Mouse (Mus musculus) forebrain, embryonic 11.5 days (tissue): ENCODE data around the gene Lce1h. TPM values are rescaled to one million over a fixed set of nuclear protein-coding genes. Genes with fewer than 3 reads are reported as not detected.

Source experiments
- ATAC-seq: fragments of 200-750 bp; cut with Nextera tagmentation; replicated peaks from 2 replicates; pipeline ENCODE4 v1.8.0; 2017; ENCODE audit warnings: moderate TSS enrichment; ENCODE audit not compliant: low FRiP score
- DNase-seq: peaks from one replicate; pipeline ENCODE4 v3.0.0-alpha.2; 2017; ENCODE audit warnings: low spot score
- H3K27ac ChIP-seq: fragments of 300-500 bp; sonication (generic); 2 replicates; pipeline ENCODE4 v1.5.1; 2014; ENCODE audit warnings: low read depth, low read length
- H3K27me3 ChIP-seq: fragments of 300-500 bp; sonication (generic); 2 replicates; pipeline ENCODE4 v1.6.1; 2014; ENCODE audit warnings: mild to moderate bottlenecking, low read length, mixed read lengths; ENCODE audit not compliant: control insufficient read depth, insufficient read depth
- H3K36me3 ChIP-seq: fragments of 300-500 bp; sonication (generic); 2 replicates; pipeline ENCODE4 v1.6.1; 2014; ENCODE audit warnings: mild to moderate bottlenecking, low read length, moderate library complexity, mixed read lengths; ENCODE audit not compliant: control insufficient read depth, insufficient read depth
- H3K4me1 ChIP-seq: fragments of 300-500 bp; sonication (generic); replicated peaks from 2 replicates; pipeline ENCODE4 v1.6.1; 2014; ENCODE audit warnings: low read length, mixed read lengths; ENCODE audit not compliant: control insufficient read depth, insufficient read depth
- H3K4me2 ChIP-seq: fragments of 300-500 bp; sonication (generic); 2 replicates; pipeline ENCODE4 v1.6.1; 2014; ENCODE audit warnings: low read depth, mild to moderate bottlenecking, low read length, moderate library complexity, mixed read lengths; ENCODE audit not compliant: severe bottlenecking
- H3K4me3 ChIP-seq: fragments of 300-500 bp; sonication (generic); 2 replicates; pipeline ENCODE4 v1.5.1; 2014; ENCODE audit warnings: low read depth, low read length
- H3K9ac ChIP-seq: fragments of 300-500 bp; sonication (generic); 2 replicates; pipeline ENCODE4 v1.6.1; 2014; ENCODE audit warnings: low read length
- H3K9me3 ChIP-seq: fragments of 300-500 bp; sonication (generic); 2 replicates; pipeline ENCODE4 v1.6.1; 2016; ENCODE audit warnings: low read length, mixed read lengths; ENCODE audit not compliant: control insufficient read depth
- WGBS: fragments of 180-500 bp; shearing (Covaris S2); extraction: QIAGEN DNeasy Blood & Tissue Kit; methylation state at CpG from one replicate; pipeline ENCODE4 v1.1.7; 2014; 5-methylcytosine and 5-hydroxymethylcytosine counted together
- polyA plus RNA-seq: library from polyadenylated mRNA; unstranded; fragments of >200 nt; fragmentation: Nextera tagmentation; extraction: Ambion mirVana; gene quantifications from 2 replicates; pipeline ENCODE4 v1.2.1, GENCODE M21; 2014

Lce1h gene
- polyA plus RNA-seq: not detected in 2 replicates

DNA sequence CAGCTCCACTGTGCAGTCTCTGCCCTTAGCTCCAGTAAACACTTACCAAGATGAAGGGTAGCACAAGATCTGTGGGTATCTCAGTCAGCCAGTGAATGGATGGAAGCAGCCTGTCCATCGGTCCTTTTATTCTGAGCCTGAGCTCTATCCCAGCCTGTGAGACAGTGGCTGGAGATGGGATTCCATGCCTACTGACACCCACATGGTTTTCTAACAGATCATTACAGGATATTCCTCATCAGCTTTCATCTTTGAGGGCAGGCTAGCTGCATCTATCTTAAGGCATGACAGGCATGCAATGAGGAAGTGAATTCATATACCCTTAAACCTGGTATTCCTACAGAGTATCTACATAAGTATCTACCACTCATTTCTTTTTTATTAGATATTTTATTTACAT lies at the start of gene Lce1h:
TSS of gene Lce1h (minus strand) at position 101 of the 400 bp plus-strand sequence.
- H3K4me1 ChIP-seq: no peaks in the 10 kb centered on the region
- no peak within 1 kb of the TSS for H3K4me3 ChIP-seq
- H3K27ac ChIP-seq: no peak within 1 kb of the TSS
- no peak within 1 kb of the TSS for H3K4me2 ChIP-seq
- no peak for DNase-seq
- WGBS: 91% methylated on average over 1 of the region's 1 CpGs
- ATAC-seq: no peak
- H3K9ac ChIP-seq: no peak within 1 kb of the TSS
- no peaks in the 10 kb centered on the region for H3K36me3 ChIP-seq
- H3K9me3 ChIP-seq: no peaks in the 10 kb centered on the region
- no peaks in the 10 kb centered on the region for H3K27me3 ChIP-seq

DNA sequence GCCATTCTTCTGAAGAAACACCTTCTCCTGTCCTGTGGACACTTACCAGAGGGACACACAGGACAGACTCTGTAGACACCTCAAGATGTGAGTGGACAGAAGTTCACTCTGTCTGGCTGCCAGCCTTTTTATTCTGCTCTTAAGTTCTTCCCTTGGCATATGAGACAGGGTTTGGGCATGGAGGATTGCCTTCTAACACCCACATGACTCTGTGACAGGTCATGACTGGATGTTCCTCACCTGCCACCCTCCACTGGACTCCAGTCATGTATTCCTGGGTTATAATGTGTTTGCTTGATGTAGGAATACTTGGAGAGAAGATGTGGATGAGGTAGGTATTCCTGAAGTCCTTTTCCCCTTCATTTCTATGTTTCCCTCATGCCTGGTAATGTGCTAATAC lies 42.9 kb upstream of the Lce1h start, which contains the start of gene Lce1k:
TSS of gene Lce1k (minus strand) at position 101 of the 400 bp plus-strand sequence.
- no peak within 1 kb of the TSS for H3K4me3 ChIP-seq
- no peak within 1 kb of the TSS for H3K27ac ChIP-seq
- DNase-seq: no peak
- no peaks in the 10 kb centered on the region for H3K27me3 ChIP-seq
- no peak within 1 kb of the TSS for H3K9ac ChIP-seq
- H3K9me3 ChIP-seq: no peaks in the 10 kb centered on the region
- H3K4me2 ChIP-seq: no peak within 1 kb of the TSS
- no peak for ATAC-seq
- H3K36me3 ChIP-seq: no peaks in the 10 kb centered on the region
- H3K4me1 ChIP-seq: no peaks in the 10 kb centered on the region

DNA sequence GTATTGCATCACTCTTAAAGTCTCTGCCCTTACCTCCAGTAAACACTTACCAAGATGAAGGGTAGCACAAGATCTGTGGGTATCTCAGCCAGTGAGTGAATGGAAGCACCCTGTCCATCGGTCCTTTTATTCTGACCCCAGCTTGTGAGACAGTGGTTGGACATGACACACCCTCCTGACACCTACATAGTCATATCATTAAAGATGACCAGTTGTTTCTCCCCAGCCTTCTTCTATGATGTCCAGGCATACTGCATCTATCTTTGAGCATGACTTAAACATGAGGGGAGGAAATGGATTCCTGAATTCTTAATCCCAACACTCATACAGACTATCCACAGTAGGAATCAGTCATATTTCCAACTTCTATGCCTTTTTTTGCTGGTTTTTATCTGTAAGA lies 25.5 kb upstream of the Lce1h start, which contains the start of gene Lce1j:
TSS of gene Lce1j (minus strand) at position 101 of the 400 bp plus-strand sequence.
- Histone ChIP-seq H3K27me3 (no peaks in the 10 kb centered on the region), H3K36me3 (no peaks in the 10 kb centered on the region), H3K27ac (no peak within 1 kb of the TSS), H3K9me3 (no peaks in the 10 kb centered on the region), H3K4me3 (no peak within 1 kb of the TSS), H3K9ac (no peak within 1 kb of the TSS), H3K4me2 (no peak within 1 kb of the TSS), H3K4me1 (no peaks in the 10 kb centered on the region)
- ATAC-seq (no peak), DNase-seq (no peak)
- WGBS: 81% methylated on average over 1 of the region's 1 CpGs

DNA sequence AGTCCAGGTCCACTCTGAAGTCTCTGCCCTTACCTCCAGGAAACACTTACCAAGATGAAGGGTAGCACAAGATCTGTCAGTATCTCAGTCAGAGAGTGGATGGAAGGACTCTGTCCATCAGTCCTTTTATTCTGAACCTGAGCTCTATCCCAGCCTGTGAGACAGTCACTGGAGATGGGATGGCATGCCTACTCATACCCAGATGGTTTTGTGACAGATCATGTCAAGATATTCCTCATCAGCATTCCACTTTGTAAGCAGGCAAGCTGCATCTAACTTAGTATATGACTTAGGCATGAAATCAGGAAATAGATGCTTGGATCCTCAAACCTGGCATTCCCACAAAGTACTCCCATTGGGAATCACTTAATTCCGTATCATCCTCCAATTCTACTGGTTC lies 13.9 kb upstream of the Lce1h start, which contains the start of gene Lce1i:
TSS of gene Lce1i (minus strand) at position 101 of the 400 bp plus-strand sequence.
- no peak within 1 kb of the TSS for H3K4me3 ChIP-seq
- 94% methylated on average over 1 of the region's 1 CpGs for WGBS
- DNase-seq (no peak), ATAC-seq (no peak)
- no peaks in the 10 kb centered on the region for H3K27me3 ChIP-seq
- no peaks in the 10 kb centered on the region for H3K9me3 ChIP-seq
- H3K4me1 ChIP-seq: no peaks in the 10 kb centered on the region
- H3K4me2 ChIP-seq: no peak within 1 kb of the TSS
- no peaks in the 10 kb centered on the region for H3K36me3 ChIP-seq
- H3K27ac ChIP-seq: no peak within 1 kb of the TSS
- no peak within 1 kb of the TSS for H3K9ac ChIP-seq

DNA sequence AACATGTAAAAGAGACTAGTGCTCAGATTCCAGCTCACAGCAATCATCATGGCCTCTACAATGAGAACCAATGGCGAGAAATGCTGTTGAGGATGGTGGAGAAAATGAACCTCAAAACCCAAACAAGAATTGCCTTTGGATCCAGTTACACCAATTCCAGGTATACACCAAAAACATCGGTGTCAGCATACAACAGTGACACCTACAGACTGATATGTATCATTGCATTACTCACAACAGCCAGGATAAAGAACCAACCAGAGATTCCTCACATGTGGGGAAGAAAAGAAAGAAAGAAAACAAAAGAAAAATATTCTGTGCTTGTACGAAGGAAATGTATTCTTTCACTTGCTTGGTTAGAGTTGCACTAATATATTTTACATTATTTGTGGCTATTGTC lies 6.7 kb upstream of the Lce1h start:
- WGBS: 23% methylated on average over 3 of the region's 3 CpGs
- Histone ChIP-seq H3K27ac (no peak overlapping the region), H3K4me1 (no peaks in the 10 kb centered on the region), H3K27me3 (no peaks in the 10 kb centered on the region), H3K4me3 (no peak overlapping the region), H3K9ac (no peak overlapping the region), H3K4me2 (no peak overlapping the region), H3K9me3 (no peaks in the 10 kb centered on the region), H3K36me3 (no peaks in the 10 kb centered on the region)
- DNase-seq (no peak), ATAC-seq (no peak)

DNA sequence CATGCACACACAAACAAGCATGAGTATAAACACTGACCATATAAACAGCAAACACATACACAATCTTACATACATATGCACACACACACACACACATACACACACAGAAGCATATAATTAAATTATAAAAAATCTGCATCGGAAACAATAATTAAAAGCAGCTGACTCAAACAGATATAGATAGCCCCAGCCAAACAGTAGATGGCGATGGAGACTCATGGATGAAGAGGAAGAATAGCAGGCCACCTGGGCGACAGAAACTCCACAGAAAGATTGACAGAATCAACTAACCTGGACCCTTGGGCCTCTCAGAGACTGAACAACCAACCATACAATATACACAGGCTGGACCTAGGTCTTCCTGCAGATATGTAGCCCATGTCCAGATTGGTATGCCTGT lies 11.7 kb downstream of the Lce1h start:
- H3K27ac ChIP-seq: no peak overlapping the region
- ATAC-seq: no peak
- H3K9ac ChIP-seq: no peak overlapping the region
- DNase-seq: no peak
- H3K36me3 ChIP-seq: no peaks in the 10 kb centered on the region
- no peak overlapping the region for H3K4me2 ChIP-seq
- H3K4me3 ChIP-seq: no peak overlapping the region
- no peaks in the 10 kb centered on the region for H3K4me1 ChIP-seq
- 40% methylated on average over 3 of the region's 3 CpGs for WGBS
- no peaks in the 10 kb centered on the region for H3K9me3 ChIP-seq
- no peaks in the 10 kb centered on the region for H3K27me3 ChIP-seq

DNA sequence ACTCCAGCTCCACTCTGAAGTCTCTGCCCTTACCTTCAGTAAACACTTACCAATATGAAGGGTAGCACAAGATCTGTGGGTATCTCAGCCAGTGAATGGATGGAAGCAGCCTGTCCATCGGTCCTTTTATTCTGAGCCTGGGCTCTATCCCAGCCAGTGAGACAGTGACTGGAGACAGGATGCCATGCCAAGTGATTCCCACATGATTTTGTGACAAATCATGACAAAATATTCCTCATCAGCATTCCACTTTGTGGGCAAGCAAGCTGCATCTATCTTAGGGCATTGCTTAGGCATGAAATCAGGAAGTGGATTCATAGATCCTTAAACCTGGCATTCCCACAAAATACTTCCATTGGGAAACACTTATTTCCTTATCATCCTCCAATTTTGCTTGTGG lies 12.6 kb downstream of the Lce1h start, which contains the start of gene Lce1g:
TSS of gene Lce1g (minus strand) at position 101 of the 400 bp plus-strand sequence.
- Histone ChIP-seq H3K27me3 (no peaks in the 10 kb centered on the region), H3K36me3 (no peaks in the 10 kb centered on the region), H3K9me3 (no peaks in the 10 kb centered on the region), H3K4me3 (no peak within 1 kb of the TSS), H3K27ac (no peak within 1 kb of the TSS), H3K4me2 (no peak within 1 kb of the TSS), H3K4me1 (no peaks in the 10 kb centered on the region), H3K9ac (no peak within 1 kb of the TSS)
- WGBS: 88% methylated on average over 1 of the region's 1 CpGs
- DNase-seq (no peak), ATAC-seq (no peak)

DNA sequence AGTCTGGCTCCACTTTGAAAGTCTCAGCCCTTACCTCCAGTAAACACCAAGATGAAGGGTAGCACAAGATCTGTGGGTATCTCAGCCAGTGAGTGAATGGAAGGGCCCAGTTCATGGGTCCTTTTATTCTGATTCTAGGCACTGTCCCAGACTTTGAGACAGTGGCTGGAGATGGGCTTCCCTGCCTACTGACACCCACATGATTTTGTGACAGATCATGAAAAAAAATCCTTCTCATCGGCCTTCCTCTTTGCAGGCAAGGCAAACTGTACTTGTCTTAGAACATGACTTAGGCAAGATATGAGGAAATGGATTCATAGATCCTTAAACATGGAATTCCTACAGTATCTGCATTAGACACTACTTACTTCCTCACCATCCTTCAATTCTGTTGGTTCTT lies 25.9 kb downstream of the Lce1h start, which contains the start of gene Gm38119:
TSS of gene Gm38119 (minus strand) at position 101 of the 400 bp plus-strand sequence.
- Histone ChIP-seq H3K4me3 (no peak within 1 kb of the TSS), H3K4me1 (no peaks in the 10 kb centered on the region), H3K27me3 (no peaks in the 10 kb centered on the region), H3K27ac (no peak within 1 kb of the TSS), H3K36me3 (no peaks in the 10 kb centered on the region), H3K4me2 (no peak within 1 kb of the TSS), H3K9me3 (no peaks in the 10 kb centered on the region), H3K9ac (no peak within 1 kb of the TSS)
- ATAC-seq (no peak), DNase-seq (no peak)
- 90% methylated on average over 1 of the region's 1 CpGs for WGBS

DNA sequence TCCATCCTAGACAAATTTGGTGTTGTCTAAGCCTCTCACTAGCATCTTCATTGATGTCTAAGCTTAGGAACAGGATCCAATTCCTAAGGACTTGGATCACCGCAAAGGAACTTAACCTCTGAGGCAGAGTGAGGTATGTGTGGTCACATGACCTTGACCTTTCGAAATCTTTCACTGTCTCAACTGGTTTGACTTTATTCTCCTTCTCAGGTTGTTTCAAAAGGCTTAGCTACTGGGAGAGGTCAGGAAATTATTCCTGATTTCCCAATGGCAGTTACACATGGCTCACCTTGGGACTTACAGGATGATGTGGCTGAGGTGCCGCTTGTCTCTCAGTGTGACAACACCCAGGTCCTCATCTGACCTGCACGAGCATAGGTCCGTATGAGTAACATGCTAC lies 42.2 kb downstream of the Lce1h start:
- no peaks in the 10 kb centered on the region for H3K9me3 ChIP-seq
- WGBS: 91% methylated on average over 5 of the region's 5 CpGs
- H3K36me3 ChIP-seq: no peaks in the 10 kb centered on the region
- H3K4me1 ChIP-seq: no peaks in the 10 kb centered on the region
- no peak for ATAC-seq
- no peak overlapping the region for H3K9ac ChIP-seq
- DNase-seq: no peak
- no peaks in the 10 kb centered on the region for H3K27me3 ChIP-seq
- H3K27ac ChIP-seq: no peak overlapping the region
- no peak overlapping the region for H3K4me3 ChIP-seq
- H3K4me2 ChIP-seq: no peak overlapping the region
